Mouse (Mus musculus) adipocyte (in vitro differentiated cells): Measurements from ENCODE around the gene Wdr72.

ENCODE experiments used
- DNase-seq: peaks from one replicate; pipeline ENCODE4 v3.0.0-alpha.2; 2016; ENCODE audit warnings: low spot score

Wdr72 gene

DNA sequence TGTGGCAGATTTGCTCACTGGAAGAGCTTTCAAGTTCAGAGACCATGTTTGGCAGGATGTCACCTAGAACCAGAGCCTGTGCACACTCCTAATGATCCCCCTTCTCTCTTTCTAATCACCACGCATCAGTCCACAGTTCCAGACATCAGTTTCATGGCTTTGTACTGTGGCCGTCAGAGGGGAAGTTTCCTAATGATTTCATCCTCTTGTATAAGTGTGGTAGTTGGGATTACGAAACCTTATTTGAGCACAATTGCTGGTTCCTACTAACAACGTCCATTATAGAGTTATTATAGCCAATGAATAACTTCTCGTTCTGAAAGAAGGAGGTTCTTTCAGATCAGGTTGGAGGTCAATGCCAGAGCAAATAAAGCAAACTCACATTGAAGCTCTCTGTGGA is 131.1 kb downstream of the Wdr72 start:
- DNase-seq = no peak

- DNase-seq = no peak
Measured at GRCm38 (mm10) chr9:74248084-74248483, 137.9 kb downstream of the Wdr72 start.

GRCm38 (mm10) chr9:74249486-74249885 is 139.3 kb downstream of the Wdr72 start:
- no peak for DNase-seq

DNA sequence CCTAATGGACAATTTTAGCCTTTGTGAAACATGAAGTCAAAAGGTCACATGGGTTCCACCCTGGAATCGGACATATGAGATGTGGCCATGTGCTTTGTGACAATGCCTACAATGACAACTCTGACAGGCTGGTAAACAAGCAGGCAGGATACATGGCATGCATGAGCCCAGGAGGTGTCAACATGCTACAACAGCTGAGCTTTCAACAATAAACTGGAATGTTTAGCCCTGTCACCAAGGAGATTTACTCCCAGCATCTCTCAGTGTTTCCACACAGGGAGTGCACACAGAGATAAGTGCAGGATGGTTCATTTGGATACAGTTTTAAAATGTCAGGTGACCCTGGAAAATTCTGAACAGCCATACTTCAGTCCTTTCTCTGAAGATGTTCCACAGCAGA is 140.4 kb downstream of the Wdr72 start:
- DNase-seq = no peak

GRCm38 (mm10) chr9:74258389-74258788 is 148.2 kb downstream of the Wdr72 start:
- no peak for DNase-seq

DNA sequence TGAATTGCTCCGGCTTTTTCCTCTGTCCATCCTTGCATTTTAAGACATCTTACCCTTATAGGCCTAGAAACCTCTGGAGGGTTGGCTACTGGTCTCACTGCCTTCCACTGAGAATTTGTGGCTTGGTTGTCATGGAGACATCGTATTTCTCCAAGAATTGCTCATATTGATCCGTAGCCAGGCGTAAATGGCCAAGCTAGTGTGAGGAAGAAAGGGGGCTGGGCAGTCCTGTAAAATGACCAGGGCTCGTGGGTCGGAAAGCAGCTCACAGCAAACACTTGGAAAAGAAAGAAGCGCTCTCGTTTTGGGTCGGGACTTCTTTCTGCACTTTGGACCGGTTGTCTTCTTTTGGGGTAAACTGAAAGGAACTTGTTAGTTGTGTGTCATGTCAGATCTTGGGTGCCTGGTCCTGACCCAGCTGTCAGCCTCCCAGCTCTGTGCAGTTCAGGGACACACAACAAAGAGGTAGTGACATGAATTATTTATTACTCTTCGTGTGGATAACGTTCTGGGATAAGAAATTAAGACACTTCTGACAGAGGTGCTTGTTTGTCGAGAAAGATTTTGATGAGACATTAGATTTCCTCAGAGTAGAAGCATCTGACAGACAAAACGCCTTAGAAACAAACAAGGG is 167.7 kb downstream of the Wdr72 start:
- DNase-seq = no peak

GRCm38 (mm10) chr9:74282072-74282471 is 171.9 kb downstream of the Wdr72 start:
- no peak for DNase-seq

DNA sequence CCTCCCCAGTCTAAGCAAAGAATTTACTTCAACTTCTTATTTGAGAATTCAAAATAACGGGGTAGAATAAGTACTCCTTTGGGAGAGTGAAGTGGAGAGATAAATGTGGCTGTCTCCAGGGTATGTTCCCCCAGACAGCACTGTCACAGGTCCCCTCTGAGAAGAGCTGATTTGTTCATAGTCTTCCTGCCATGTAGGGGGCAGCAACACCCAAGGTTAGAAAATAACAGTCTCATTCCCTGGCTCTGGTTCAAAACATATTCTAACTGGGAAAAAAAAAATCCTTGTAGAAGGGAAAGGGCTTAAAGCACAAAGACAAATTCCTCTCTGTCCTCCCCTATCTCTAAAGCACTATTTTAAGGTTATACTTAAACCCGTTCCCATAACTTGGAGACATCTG is 176.1 kb downstream of the Wdr72 start:
- no peak for DNase-seq

GRCm38 (mm10) chr9:74294479-74294878 is 184.3 kb downstream of the Wdr72 start:
- DNase-seq = no peak

GRCm38 (mm10) chr9:74318771-74319170 is 208.6 kb downstream of the Wdr72 start:
- DNase-seq = peak; percentile 3

GRCm38 (mm10) chr9:74324089-74324924 is 214.2 kb downstream of the Wdr72 start:
- DNase-seq = no peak

DNA sequence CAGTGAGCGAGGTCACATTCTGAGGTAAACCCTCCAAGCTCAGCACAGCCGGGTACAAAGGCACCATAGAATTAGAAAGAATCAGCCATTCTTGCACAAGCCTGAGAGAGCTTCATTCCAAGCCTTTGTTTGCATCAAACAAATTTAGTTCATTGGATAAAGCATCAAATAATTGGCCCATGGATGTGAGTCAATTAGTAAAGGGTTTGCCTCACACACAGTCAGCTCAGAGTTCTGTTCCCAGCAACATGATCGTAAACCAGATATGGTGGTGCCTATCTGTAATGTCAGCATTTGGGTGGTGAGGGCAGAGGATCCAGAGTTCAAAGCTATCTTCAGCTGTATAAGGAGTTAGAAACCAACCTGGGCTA is 214.8 kb downstream of the Wdr72 start:
- no peak for DNase-seq

- DNase-seq = no peak
Measured at GRCm38 (mm10) chr9:74325981-74326380, 215.8 kb downstream of the Wdr72 start.

GRCm38 (mm10) chr9:74328821-74329220 is 218.7 kb downstream of the Wdr72 start:
- no peak for DNase-seq

DNA sequence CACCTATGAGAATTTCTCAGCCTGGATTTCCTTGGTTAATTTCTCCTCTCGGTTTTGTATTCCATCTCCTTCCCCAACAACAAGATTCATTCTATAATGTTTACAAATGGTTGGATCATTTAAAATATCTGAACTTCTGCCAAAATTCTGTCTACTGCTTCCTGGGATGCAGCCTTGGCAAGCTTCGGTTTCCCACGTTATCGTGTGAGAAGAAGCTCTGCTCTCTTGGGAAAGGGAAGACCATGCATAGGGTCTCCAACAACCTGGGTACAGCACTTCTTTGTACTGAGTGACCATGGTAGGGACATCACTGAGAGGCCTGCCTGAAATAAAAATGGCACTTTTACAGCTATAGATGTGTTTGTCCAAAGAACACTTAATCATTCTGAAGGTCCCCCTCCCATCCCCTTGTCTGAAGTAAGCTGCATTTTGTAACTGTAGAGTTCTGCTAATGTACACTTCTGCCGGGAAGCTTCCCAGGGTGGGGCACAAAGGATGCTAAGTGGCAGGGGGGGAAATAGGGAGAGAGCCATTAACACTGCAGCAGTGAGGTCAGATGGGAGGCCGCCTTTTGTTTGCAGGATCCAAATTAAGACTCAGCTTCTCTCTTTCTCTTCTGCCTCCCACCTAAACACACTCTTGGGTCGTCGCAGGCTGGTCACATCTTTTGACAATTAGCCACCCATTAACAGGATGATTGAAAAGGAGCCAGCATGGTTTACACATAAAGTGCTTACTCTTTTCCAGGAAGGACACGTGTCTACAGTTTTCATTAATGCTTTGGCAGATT is 220.7 kb downstream of the Wdr72 start:
- no peak for DNase-seq

DNA sequence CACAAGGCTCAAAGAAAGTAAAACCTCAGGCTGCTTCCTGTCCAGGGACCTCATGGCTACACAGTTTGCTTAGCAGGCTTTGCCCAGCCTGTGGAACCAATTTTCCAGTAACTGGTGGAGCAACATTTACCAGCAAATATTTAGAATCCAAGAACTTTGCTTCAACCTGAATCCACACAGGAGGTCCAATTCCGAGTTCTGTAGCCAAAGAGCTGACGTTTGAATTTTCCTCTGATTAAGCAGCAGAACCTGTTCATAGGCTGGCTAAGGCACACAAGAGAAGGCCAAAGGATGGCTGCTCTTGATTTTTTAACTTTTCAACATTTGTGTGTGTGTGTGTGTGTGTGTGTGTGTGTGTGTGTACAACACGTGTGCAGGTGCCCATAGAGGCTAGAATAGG is 222.2 kb downstream of the Wdr72 start:
- no peak for DNase-seq
